Mouse (Mus musculus) central nervous system, embryonic 14 days (tissue): ENCODE data around the gene Vrtn. TPM values are rescaled to one million over a fixed set of nuclear protein-coding genes. Genes with fewer than 3 reads are reported as not detected.

Experiments used
- polyA plus RNA-seq: library from polyadenylated mRNA; depleted of rRNA; stranded (reverse); fragments of >200 nt; gene quantifications from 2 replicates; pipeline ENCODE4 v1.2.3, GENCODE M21; 2012; rRNA removed

Gene Vrtn
- polyA plus RNA-seq, result 0.05 TPM in 1 of 2 replicates, not detected in the other

GRCm38 (mm10) chr12:84640654-84641053, at the start of gene Vrtn:
TSS of gene Vrtn (plus strand) at chr12:84641019.

GRCm38 (mm10) chr12:84616977-84617630, 23.7 kb upstream of the Vrtn start, which contains the start of gene Abcd4:
TSS of gene Abcd4 (minus strand) at chr12:84617413.

DNA sequence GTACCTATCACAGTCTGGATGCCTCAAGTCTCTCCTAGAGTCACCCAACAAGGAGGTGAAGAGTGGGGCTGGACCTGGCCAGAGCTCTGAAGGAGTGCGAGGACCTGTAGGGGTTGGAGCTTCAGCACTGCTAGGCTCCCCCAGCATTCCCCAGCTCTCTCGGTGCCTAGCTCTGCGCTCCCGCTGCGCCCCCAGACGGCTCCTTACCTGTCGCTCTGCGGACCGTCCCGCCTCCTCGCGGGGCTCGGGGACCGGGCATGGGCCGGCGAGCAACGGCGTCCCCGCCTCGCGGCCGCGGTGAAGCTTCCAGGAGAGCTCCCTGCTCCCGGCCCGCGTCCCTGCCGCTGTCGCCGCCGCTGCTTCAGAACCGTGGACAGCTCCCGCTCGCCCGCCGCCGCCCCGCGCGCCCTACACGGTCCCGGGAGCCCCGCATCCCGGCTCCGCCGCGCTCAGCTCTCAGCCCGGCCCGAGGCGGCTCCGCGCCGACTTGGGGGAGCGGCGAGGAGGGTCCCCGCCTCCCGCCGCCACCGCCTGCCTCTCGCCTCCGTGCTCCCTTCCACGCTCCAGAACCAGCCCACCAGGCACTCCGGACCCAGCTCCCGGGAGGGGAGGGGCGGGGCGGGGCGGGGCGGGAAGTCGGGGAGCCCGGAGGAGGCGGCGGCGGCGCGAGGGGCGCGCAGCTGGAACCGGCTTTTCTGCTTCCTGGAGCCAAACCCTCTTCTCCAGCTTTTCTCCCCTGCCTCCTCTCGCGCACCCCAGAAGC, 57.7 kb downstream of the Vrtn start, which contains the start of gene Syndig1l:
Gene Syndig1l, minus strand, starts transcription at position 513 of the 763 bp plus-strand sequence.

Other genes starting within 250 kb of the Vrtn start
- gene Entpd5, start 232.0 kb upstream of the Vrtn start, polyA plus RNA-seq, result 8.6 and 8.9 TPM in 2 replicates
- gene Bbof1, start 231.9 kb upstream of the Vrtn start, polyA plus RNA-seq, result 4.4 TPM in 2 replicates
- 18.6 and 20.9 TPM in 2 replicates for gene Rnf113a2, start 223.8 kb upstream of the Vrtn start, polyA plus RNA-seq
- 16.6 and 16.7 TPM in 2 replicates for gene Aldh6a1, start 190.0 kb upstream of the Vrtn start, polyA plus RNA-seq
- 26.2 and 27.0 TPM in 2 replicates for gene Lin52, start 189.6 kb upstream of the Vrtn start, polyA plus RNA-seq
- 2.1 and 3.9 TPM in 2 replicates for gene Vsx2, start 71.3 kb upstream of the Vrtn start, polyA plus RNA-seq
- gene Abcd4, start 23.6 kb upstream of the Vrtn start, polyA plus RNA-seq, result 26.4 and 28.8 TPM in 2 replicates
- gene Syndig1l, start 57.8 kb downstream of the Vrtn start, polyA plus RNA-seq, result 5.0 and 6.6 TPM in 2 replicates
- gene Npc2, start 132.1 kb downstream of the Vrtn start, polyA plus RNA-seq, result 71.8 and 73.0 TPM in 2 replicates
- 104 and 113 TPM in 2 replicates for gene Isca2, start 132.2 kb downstream of the Vrtn start, polyA plus RNA-seq
- 1.00 and 2.7 TPM in 2 replicates for gene Ltbp2, start 235.5 kb downstream of the Vrtn start, polyA plus RNA-seq